Mouse (Mus musculus): Measurements from ENCODE around the gene Relb. TPM values are rescaled to one million over a fixed set of nuclear protein-coding genes. Genes with fewer than 3 reads are reported as not detected.

Gene Relb
- polyA plus RNA-seq, 1 experiment from 2014 or later, result 15.6 TPM

DNA sequence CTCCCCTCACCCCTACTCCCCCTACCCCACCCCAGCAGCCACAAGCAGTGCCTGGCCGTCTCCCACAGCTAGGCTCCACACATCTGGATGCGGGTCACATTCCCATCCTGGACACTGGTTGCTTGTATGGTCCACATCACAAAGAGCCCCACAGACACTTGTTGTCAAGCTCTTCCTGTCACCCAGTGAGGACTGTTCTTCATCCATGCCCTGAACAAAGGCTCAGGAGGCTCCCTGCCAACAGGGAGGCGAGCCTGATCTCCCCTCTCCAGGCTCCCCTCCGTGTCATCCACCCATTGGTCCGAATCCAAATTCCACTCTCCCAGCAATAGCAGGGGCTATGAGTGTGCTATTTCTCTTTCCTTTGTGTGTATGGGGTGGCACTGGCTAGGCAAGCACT is 28.7 kb downstream of the Relb start:
- peaks cover 6% of the 10 kb centered on the region; the same call in 1 of the 2 replicates for H3K4me1 ChIP-seq (ENCODE audit: insufficient read depth, low read depth, low read length)
- no peak overlapping the region for H3K4me3 ChIP-seq (ENCODE audit: low read depth, low read length)
- DNase-seq (ENCODE audit: low spot score), result no peak
- no peaks in the 10 kb centered on the region for H3K27me3 ChIP-seq (replicated peaks; ENCODE audit: insufficient read depth, low read length)
- H3K36me3 ChIP-seq (ENCODE audit: insufficient read depth, low read length), result no peaks in the 10 kb centered on the region
- ATAC-seq, result no peak
- 69% methylated on average over 5 of the region's 5 CpGs for WGBS
- TF ChIP-seq CTCF (IDR thresholded peaks at IDR 0.05), result no peak
- TF ChIP-seq EP300 (IDR thresholded peaks at IDR 0.05), result no peak
- H3K9ac ChIP-seq (replicated peaks; ENCODE audit: low read depth), result no peak overlapping the region
- no peak overlapping the region for H3K4me2 ChIP-seq (replicated peaks; ENCODE audit: low read depth, low read length)
- no peaks in the 10 kb centered on the region for H3K9me3 ChIP-seq (ENCODE audit: low read length)
- H3K27ac ChIP-seq (ENCODE audit: low read length), result no peak overlapping the region

DNA sequence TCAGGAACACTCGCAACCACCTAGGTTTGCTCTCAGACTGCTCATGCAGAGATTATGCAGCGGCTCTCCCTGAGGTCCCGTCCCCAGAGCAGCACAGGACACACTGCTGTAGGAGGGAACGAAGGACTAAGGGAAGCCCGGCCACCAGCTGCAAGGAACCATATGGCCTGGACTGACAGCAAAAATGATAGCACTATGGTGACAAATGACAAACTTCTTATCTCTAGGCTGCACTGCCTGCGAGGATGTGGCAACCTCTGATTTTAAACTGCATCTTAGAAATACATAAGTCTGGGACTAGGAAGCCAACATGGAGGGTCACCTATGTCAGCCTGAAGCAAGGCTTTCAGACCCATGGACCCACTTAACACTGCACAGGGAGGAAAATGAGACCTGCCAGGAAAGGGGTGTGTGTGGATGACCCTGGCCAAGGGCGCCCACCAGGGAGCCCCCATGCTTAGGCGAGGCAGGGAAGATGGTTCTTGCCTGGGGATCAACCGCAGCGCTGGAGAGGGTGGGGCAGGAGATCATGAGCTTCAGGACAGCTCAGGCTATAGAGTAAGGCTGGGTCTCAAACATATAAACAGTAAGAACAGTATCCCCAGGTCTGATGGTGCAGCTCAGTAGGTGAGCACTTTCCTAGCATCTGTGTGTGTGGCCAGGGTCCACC is 36.0 kb downstream of the Relb start:
- H3K36me3 ChIP-seq (ENCODE audit: insufficient read depth, low read length), result 0 out of 2 replicates have a peak, but pooled peaks cover 14% of the 10 kb centered on the region
- 85% methylated on average over 10 of the region's 10 CpGs for WGBS

DNA sequence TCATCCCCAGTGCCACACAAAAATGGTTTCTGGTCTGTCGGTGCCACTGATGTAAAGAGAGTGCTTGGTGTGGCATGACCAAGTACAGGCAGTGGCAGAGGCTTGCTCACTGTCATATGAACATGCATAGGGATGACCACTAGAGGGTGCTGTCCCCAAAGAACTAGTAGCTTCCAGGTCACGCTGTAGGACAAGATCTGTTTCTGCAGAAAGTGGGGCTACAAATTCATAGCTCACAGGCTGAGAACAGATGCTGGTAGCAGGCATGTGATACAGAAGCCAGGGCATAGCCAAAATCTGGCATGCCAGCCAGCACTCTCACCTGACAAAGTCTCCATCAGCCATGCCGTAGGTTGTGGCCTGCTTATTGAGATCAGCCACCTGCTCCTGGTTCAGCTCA is 39.3 kb downstream of the Relb start:
- Histone ChIP-seq H3K27ac (ENCODE audit: low read length) (no peak overlapping the region), H3K9ac (replicated peaks; ENCODE audit: low read depth) (no peak overlapping the region), H3K4me2 (replicated peaks; ENCODE audit: low read depth, low read length) (no peak overlapping the region), H3K27me3 (replicated peaks; ENCODE audit: insufficient read depth, low read length) (no peaks in the 10 kb centered on the region), H3K4me1 (ENCODE audit: insufficient read depth, low read depth, low read length) (no peaks in the 10 kb centered on the region), H3K36me3 (ENCODE audit: insufficient read depth, low read length) (peaks cover 34% of the 10 kb centered on the region), H3K9me3 (ENCODE audit: low read length) (no peaks in the 10 kb centered on the region), H3K4me3 (ENCODE audit: low read depth, low read length) (no peak overlapping the region)
- WGBS, result 55% methylated on average over 3 of the region's 3 CpGs
- peak; percentile 93 for DNase-seq (ENCODE audit: low spot score)
- ATAC-seq, result peak; percentile 77
- no peak for TF ChIP-seq EP300 (IDR thresholded peaks at IDR 0.05)
- peak; percentile 94 for TF ChIP-seq CTCF (IDR thresholded peaks at IDR 0.05)

More for the DNA sequence above, 36.0 kb downstream of the Relb start:
- ATAC-seq (no peak), DNase-seq (ENCODE audit: low spot score) (no peak)
- Histone ChIP-seq H3K27ac (ENCODE audit: low read length) (no peak overlapping the region), H3K4me2 (replicated peaks; ENCODE audit: low read depth, low read length) (no peak overlapping the region), H3K27me3 (replicated peaks; ENCODE audit: insufficient read depth, low read length) (no peaks in the 10 kb centered on the region), H3K4me3 (ENCODE audit: low read depth, low read length) (no peak overlapping the region), H3K9me3 (ENCODE audit: low read length) (no peaks in the 10 kb centered on the region), H3K9ac (replicated peaks; ENCODE audit: low read depth) (no peak overlapping the region), H3K4me1 (ENCODE audit: insufficient read depth, low read depth, low read length) (no peaks in the 10 kb centered on the region)
- TF ChIP-seq EP300 (IDR thresholded peaks at IDR 0.05) (no peak), CTCF (IDR thresholded peaks at IDR 0.05) (no peak)

DNA sequence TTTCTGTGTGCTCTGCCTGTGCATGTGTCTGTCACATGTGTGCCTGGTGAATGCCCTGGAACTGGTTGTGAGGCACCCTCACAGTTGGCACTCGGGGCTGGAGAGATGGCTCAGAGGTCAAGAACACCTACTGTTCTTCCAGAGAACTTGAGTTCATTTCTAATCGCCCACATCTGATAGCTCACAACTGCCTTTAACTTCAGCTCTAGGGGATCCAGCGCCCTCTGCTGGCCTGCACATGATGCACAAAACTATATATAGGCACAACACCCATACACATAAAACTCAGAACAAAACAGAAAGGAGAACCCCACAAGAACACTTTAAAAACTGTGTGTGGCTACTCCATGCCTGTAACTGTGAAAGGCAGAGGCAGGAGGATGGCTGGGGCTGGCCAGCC is 40.0 kb downstream of the Relb start:
- peak; percentile 53 for DNase-seq (ENCODE audit: low spot score)
- Histone ChIP-seq H3K4me2 (replicated peaks; ENCODE audit: low read depth, low read length) (no peak overlapping the region), H3K9ac (replicated peaks; ENCODE audit: low read depth) (no peak overlapping the region), H3K4me1 (ENCODE audit: insufficient read depth, low read depth, low read length) (no peaks in the 10 kb centered on the region), H3K9me3 (ENCODE audit: low read length) (no peaks in the 10 kb centered on the region), H3K36me3 (ENCODE audit: insufficient read depth, low read length) (peaks cover 36% of the 10 kb centered on the region), H3K27me3 (replicated peaks; ENCODE audit: insufficient read depth, low read length) (no peaks in the 10 kb centered on the region), H3K27ac (ENCODE audit: low read length) (no peak overlapping the region), H3K4me3 (ENCODE audit: low read depth, low read length) (no peak overlapping the region)
- WGBS, result 36% methylated on average over 3 of the region's 3 CpGs
- 0 out of 2 replicates have a peak, but pooled peaks have one; percentile 22 for ATAC-seq
- TF ChIP-seq CTCF (IDR thresholded peaks at IDR 0.05), result peak; percentile 77
- TF ChIP-seq EP300 (IDR thresholded peaks at IDR 0.05), result no peak

DNA sequence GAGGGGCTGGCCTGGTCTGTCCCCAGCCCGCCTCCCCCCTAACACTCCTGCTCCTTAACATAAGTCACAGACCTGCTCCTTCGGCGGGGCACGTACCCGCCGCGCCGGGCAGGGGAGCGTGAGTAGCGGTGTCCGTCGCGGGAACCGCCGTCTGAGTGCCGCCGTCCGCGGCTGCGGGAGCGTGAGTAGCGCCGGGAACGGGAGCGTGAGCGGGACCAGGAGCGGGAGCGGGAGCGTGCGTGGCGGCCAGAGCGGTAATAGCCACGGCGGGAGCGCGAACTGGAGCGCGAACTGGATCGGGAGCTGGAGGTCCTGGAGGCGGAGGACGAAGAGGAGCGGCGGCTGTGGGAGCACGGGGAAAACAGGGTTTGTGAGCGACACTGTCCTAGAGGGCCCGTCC is 43.0 kb downstream of the Relb start:
- Histone ChIP-seq H3K4me3 (ENCODE audit: low read depth, low read length) (no peak overlapping the region), H3K9ac (replicated peaks; ENCODE audit: low read depth) (no peak overlapping the region), H3K36me3 (ENCODE audit: insufficient read depth, low read length) (peaks cover 38% of the 10 kb centered on the region), H3K9me3 (ENCODE audit: low read length) (no peaks in the 10 kb centered on the region), H3K4me1 (ENCODE audit: insufficient read depth, low read depth, low read length) (no peaks in the 10 kb centered on the region), H3K27ac (ENCODE audit: low read length) (no peak overlapping the region), H3K4me2 (replicated peaks; ENCODE audit: low read depth, low read length) (no peak overlapping the region), H3K27me3 (replicated peaks; ENCODE audit: insufficient read depth, low read length) (no peaks in the 10 kb centered on the region)
- ATAC-seq, result no peak
- 85% methylated on average over 43 of the region's 46 CpGs for WGBS
- DNase-seq (ENCODE audit: low spot score), result no peak
- TF ChIP-seq EP300 (IDR thresholded peaks at IDR 0.05) (no peak), CTCF (IDR thresholded peaks at IDR 0.05) (no peak)

DNA sequence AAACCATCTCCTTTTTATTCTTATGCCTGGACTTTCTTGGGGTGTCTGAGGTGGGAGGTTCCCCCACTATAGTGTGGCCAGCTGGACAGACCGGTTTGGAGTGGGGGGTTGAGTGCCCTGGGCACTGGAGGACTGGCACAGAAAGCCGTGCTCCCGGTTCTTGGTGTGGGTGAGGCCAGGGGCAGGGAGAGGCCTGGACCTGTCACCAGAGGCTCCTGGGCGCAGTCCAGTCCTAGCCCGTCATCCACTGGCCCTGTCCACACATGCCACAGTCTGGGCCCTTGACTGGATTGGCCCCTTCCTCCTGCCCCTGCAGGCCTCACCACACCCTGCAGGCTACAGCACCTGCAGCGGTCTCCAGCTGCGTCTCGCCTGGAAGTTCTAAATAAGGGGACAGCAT is 48.6 kb downstream of the Relb start:
- ATAC-seq (peak; percentile 92), DNase-seq (ENCODE audit: low spot score) (peak; percentile 77)
- Histone ChIP-seq H3K4me3 (ENCODE audit: low read depth, low read length) (no peak overlapping the region), H3K9me3 (ENCODE audit: low read length) (no peaks in the 10 kb centered on the region), H3K27ac (ENCODE audit: low read length) (peak overlapping the region; percentile 55; the same call in 1 of the 2 replicates), H3K4me2 (replicated peaks; ENCODE audit: low read depth, low read length) (no peak overlapping the region), H3K27me3 (replicated peaks; ENCODE audit: insufficient read depth, low read length) (peaks cover 8% of the 10 kb centered on the region), H3K36me3 (ENCODE audit: insufficient read depth, low read length) (peaks cover 13% of the 10 kb centered on the region), H3K9ac (replicated peaks; ENCODE audit: low read depth) (no peak overlapping the region), H3K4me1 (ENCODE audit: insufficient read depth, low read depth, low read length) (no peaks in the 10 kb centered on the region)
- 58% methylated on average over 8 of the region's 8 CpGs for WGBS
- TF ChIP-seq CTCF (IDR thresholded peaks at IDR 0.05) (peak; percentile 34), EP300 (IDR thresholded peaks at IDR 0.05) (no peak)

Data from lung, postnatal 0 days (tissue).